Mouse (Mus musculus) kidney, adult 8-10 months (tissue): ENCODE data around the gene Mst1r.

ENCODE experiments used
- DNase-seq, 2 experiments: peaks; one replicate each; pipeline ENCODE4 v3.0.0; 2022

The Mst1r gene

DNA sequence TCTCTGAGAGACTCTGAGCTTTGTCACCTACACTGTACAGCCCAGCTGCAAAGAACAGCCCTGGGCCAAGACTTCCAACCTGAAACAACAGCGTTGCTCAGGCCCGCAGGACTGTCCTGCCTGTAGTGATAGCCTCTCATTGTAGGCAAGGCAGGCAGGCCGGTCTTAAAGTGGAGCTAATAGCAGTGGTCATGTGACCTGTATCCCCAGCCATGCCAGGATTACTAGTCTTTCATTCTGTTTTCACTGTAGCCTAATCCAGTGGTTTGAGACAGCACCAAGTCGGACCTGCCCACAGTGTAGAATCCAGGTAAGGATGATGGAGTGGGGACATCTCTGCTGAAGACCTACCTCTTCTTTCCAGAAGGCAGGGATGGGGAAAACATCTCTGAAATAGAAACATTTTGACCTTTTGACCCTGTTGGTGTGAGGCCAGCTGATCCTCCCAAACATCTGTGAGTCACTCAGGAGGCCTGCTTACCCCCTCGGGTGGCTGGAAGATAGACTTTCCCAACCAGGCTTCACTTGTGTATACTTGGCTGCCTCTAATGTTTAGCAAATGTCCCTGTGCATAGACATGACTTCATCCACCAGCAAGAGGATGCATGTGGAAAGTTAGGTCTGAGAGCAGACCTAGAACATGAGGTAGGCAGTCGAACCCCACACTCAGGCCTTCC, 49.1 kb downstream of the Mst1r start:
- no peak for DNase-seq

DNA sequence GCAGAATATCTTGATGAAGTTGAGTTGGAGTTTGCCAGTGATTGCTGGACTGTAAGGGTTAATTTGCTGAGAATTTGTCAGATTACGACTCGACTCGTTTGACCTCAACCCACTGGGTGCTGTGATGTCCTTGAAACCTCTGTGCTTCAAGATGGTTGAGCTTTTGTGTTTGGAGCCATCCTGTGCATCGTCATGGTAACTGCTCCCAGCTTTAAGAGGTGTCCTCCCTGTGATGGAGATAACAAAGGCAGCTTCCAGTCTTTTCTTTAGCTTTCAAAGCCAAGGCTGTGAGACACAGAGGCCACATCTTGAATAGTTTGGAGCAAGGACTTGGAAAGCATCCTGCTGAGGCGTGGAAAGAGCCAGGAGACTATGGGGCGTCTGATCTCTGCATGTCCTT, 50.5 kb downstream of the Mst1r start:
- no peak for DNase-seq

DNA sequence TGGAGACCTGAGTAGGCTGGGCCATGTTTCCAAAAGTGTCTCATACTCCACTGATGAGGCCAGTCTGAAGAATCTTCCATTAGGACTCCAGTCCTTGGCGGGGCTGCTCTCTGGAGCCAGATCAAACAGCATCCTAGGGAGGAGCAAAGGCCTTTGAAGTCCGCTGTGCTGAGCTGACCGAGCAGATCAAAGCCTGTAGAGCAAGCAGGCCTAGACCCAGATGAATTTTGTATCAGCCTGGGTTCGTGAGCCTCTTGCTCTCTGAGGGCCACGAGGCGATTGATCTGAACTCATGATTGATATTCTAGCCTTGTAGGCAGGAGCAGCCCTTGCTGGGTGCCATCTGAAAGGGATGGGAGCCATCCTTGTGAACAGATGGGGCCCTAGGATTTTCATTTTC, 53.2 kb downstream of the Mst1r start:
- no peak for DNase-seq

DNA sequence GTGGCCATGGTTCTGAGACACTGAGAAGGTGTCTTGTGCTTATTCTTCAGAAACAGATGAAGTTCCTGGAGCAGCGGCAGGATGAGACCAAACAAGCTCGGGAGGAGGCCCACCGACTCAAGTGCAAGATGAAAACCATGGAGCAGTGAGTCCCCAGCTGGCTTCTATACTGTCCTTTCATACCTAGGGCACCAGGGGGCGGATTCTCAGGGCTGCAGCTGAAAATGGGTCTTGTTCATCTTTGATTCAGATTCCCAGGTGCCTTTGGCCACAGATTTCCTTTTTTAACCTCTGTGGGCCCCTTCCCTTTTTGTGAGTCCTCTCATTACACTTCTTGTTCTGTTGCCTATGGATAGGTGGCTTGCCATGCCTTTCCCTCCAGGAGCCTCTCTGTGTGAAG, 54.3 kb downstream of the Mst1r start:
- no peak for DNase-seq

DNA sequence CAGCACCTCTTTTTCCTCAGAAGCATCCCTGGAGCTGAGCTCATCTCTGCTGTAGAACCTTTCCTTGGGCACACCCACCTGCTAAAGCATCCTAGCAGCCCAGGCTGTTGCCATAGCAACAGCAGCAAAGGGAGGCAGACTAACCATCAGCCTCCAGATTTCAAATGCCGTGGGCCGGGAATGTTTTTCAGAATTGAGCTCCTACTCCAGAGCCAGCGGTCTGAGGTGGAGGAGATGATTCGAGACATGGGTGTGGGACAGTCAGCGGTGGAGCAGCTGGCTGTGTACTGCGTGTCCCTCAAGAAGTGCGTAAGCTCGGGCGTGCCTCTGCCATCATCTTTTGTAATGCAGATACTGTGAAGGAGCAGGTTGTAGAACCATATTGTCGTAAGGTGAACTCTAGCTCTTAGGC, 54.7 kb downstream of the Mst1r start:
- DNase-seq: no peak

DNA sequence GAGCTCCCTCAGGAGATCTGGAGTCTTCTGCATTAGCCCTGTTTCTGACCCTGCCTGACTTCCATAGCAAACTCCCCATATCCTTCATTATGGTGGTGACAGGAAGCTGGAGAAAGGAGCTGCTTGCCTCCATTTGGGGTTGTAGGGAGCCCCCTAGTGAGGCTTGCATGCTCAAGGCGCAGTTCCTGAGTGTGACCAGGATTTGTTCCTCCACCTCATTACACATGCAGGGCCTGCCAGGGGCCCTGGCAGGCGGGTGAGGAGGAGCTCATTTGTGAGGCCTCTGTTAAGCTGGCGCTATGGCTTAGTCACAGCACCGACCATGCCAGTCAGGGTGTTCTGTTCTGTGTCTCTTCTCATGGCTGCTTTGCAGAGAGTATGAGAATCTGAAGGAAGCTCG, 55.2 kb downstream of the Mst1r start:
- DNase-seq: no peak

DNA sequence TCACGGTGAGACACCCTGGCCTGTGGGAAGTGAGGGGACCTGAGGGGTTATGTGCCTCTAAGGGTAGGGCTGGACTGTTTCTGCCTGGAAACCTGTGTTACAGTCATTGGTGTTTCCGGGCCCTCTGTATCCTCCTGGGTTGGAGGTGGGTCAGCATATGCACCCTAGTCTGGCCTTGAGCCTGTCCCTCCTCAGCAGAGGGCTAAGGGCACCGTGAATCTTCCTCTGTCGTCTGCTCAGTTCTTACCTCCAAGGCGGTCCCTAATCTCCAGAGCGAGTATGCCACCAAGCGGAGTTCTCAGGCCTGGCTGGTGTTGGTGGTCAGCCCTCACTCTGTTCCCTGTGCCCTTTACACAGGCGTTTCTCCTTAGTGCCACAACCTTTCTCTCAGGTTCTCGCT, 56.2 kb downstream of the Mst1r start:
- no peak for DNase-seq

DNA sequence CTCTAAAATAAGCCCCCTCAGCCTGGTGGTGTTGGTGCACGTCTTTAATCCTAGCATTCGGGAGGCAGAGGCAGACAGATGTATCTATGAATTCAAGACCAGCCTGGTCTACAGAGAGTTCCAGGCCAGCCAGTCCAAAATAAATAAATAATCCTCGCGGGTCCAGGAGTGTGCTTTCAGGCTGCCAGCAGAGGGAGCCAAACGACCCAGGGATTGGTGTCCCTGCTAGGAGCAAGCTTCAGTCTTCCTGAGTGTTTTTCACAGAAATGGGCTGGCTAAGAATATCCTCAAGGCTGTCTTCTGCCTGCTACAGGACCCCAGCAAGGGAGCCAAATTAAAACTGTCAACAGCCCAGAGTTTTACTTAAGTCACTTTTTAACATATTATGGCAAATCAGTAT, 57.0 kb downstream of the Mst1r start:
- peak; percentile 41 to 76 for DNase-seq

DNA sequence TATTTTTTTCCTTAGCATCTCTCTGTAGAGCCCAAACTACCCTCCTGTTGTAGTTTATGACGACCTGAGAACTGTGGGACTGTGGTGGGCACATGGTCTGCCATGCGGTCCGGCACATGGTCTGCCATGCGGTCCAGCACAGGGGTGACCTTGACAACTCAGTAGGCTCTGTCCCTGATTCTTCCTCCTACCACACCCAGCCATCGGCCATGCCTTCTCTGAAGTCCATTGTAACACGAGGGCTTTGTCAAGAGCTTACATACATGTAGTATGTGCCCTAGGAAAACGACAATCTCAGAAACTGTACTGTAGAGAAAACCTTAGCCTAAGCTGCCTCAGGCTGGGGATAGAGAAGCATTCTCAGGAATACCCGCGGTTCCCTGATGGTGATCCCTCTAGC, 58.0 kb downstream of the Mst1r start:
- DNase-seq: no peak

DNA sequence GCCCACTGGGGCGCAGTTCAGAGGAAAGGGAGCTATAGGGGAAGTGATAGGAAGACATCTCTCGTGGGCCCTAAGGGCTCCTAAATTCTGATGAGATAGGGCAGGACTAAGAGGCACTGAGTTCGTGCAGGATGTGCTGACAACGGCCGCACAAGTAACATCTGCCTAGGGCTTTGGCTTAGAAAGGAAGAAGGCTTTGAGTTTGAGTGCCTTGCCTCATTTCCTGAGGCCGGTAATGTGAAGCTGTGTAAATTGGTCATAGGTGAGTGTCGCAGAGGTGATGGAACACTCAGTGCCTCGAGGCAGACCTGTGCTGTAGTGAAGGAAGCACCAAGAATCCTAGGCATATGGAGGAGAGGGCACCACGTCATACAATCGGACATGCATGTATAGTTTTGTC, 60.0 kb downstream of the Mst1r start:
- DNase-seq: no peak

DNA sequence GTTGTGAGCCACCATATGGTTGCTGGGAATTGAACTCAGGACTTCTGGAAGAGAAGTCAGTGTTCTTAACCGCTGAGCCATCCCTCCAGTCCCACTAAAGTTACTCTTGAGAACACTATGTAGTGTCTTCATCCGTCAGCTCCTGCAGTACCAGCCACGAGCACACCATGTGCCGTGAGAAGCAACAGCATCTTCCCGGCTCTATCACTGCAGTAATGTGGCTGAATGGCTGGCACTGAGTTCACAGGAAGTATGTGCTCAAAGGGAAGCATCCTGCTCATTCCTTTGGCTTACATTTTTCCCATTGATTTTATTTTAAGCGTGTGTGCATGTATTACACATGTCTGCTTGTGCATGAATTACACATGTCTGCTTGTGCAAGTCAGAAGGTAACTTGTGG, 60.8 kb downstream of the Mst1r start:
- DNase-seq: no peak

DNA sequence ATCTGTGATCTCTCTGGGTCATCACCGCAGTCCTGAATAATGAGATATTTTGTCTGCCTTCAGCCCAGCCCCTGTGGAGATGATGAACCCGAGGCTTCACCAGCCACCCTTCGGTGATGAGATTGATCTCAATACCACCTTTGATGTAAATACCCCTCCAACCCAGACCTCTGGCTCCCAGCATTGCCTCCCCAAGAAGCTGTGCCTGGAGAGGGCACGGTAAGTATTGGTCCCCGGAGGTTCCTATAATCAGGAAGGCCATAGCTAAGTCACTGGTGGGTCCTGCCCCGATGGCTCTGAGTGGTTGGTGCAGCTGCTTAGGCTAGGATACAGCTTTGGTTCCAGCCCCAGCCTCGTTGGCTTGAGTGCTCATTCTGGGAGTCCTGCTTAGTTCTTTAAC, 61.9 kb downstream of the Mst1r start:
- no peak for DNase-seq
